Mouse (Mus musculus) midbrain, embryonic 16.5 days (tissue): Measurements from ENCODE around the gene Pds5a. TPM values are rescaled to one million over a fixed set of nuclear protein-coding genes. Genes with fewer than 3 reads are reported as not detected.

ENCODE experiments used
- ATAC-seq: fragments of 200-750 bp; cut with Nextera tagmentation; 2 replicates; pipeline ENCODE4 v1.8.0; 2017; ENCODE audit warnings: moderate TSS enrichment
- H3K27ac ChIP-seq: fragments of 300-500 bp; sonication (generic); 2 replicates; pipeline ENCODE4 v1.5.1; 2014; ENCODE audit warnings: mild to moderate bottlenecking, low read length, mixed read lengths
- H3K27me3 ChIP-seq: fragments of 300-500 bp; sonication (generic); 2 replicates; pipeline ENCODE4 v1.6.1; 2014; ENCODE audit warnings: low read depth, low read length, mixed read lengths; ENCODE audit not compliant: control insufficient read depth, insufficient read depth
- H3K36me3 ChIP-seq: fragments of 300-500 bp; sonication (generic); 2 replicates; pipeline ENCODE4 v1.6.1; 2014; ENCODE audit warnings: mild to moderate bottlenecking, low read length, moderate library complexity, mixed read lengths; ENCODE audit not compliant: control insufficient read depth, insufficient read depth
- H3K4me1 ChIP-seq: fragments of 300-500 bp; sonication (generic); 2 replicates; pipeline ENCODE4 v1.6.1; 2014; ENCODE audit warnings: mild to moderate bottlenecking, low read length, mixed read lengths; ENCODE audit not compliant: control insufficient read depth, insufficient read depth
- H3K4me2 ChIP-seq: fragments of 300-500 bp; sonication (generic); 2 replicates; pipeline ENCODE4 v1.6.1; 2014; ENCODE audit warnings: mild to moderate bottlenecking, low read length, mixed read lengths
- H3K4me3 ChIP-seq: fragments of 300-500 bp; sonication (generic); 2 replicates; pipeline ENCODE4 v1.5.1; 2014; ENCODE audit warnings: low read depth, mild to moderate bottlenecking, low read length, moderate library complexity, mixed read lengths
- H3K9ac ChIP-seq: fragments of 300-500 bp; sonication (generic); 2 replicates; pipeline ENCODE4 v1.6.1; 2014; ENCODE audit warnings: low read depth, low read length, mixed read lengths
- H3K9me3 ChIP-seq: fragments of 300-500 bp; sonication (generic); replicated peaks from 2 replicates; pipeline ENCODE4 v1.6.1; 2014; ENCODE audit warnings: mild to moderate bottlenecking, low read length, mixed read lengths; ENCODE audit not compliant: control insufficient read depth, poor library complexity, severe bottlenecking
- WGBS: fragments of 180-500 bp; shearing (Covaris S2); extraction: QIAGEN DNeasy Blood & Tissue Kit; methylation state at CpG from one replicate; pipeline ENCODE4 v1.1.7; 2014; 5-methylcytosine and 5-hydroxymethylcytosine counted together
- polyA plus RNA-seq: library from polyadenylated mRNA; unstranded; fragments of >200 nt; fragmentation: Nextera tagmentation; extraction: Ambion mirVana; gene quantifications from 2 replicates; pipeline ENCODE4 v1.2.1, GENCODE M21; 2015

The Pds5a gene
- polyA plus RNA-seq, 1 experiment from 2014 or later = 35.8 TPM

DNA sequence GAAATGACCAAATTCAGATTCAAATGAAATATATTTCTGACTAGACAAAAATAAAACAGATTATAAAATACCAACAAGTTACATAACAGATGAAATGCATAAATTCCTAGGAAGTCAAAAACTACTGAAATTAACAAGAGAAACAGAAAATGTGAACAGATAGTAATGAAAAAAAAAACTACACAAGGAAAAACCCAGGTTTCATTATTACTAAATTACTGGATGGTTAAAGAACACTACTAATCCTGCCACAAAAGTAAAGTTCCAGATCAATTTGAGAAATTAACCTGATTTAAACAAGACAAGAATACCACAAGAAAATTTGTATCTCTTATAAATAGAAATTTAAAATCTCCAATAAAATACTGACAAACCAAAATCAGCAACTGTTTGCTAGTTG lies 25.9 kb downstream of the Pds5a start:
- H3K27me3 ChIP-seq = no peaks in the 10 kb centered on the region
- H3K9me3 ChIP-seq = no peaks in the 10 kb centered on the region; the same call in 1 of the 2 replicates
- H3K4me2 ChIP-seq = no peak overlapping the region
- ATAC-seq = no peak
- no peak overlapping the region for H3K4me3 ChIP-seq
- no peaks in the 10 kb centered on the region for H3K36me3 ChIP-seq
- H3K4me1 ChIP-seq = no peaks in the 10 kb centered on the region
- H3K9ac ChIP-seq = no peak overlapping the region
- no peak overlapping the region for H3K27ac ChIP-seq

GRCm38 (mm10) chr5:65667644-65668043 lies 30.4 kb downstream of the Pds5a start:
- no peaks in the 10 kb centered on the region for H3K27me3 ChIP-seq
- H3K4me3 ChIP-seq = no peak overlapping the region
- 92% methylated on average over 3 of the region's 3 CpGs for WGBS
- ATAC-seq = no peak
- no peaks in the 10 kb centered on the region for H3K4me1 ChIP-seq
- no peak overlapping the region for H3K4me2 ChIP-seq
- no peak overlapping the region for H3K9ac ChIP-seq
- no peak overlapping the region for H3K27ac ChIP-seq
- no peaks in the 10 kb centered on the region for H3K9me3 ChIP-seq
- H3K36me3 ChIP-seq = no peaks in the 10 kb centered on the region

- no peaks in the 10 kb centered on the region for H3K27me3 ChIP-seq
- no peak overlapping the region for H3K27ac ChIP-seq
- H3K36me3 ChIP-seq = no peaks in the 10 kb centered on the region
- no peak overlapping the region for H3K4me2 ChIP-seq
- WGBS = 79% methylated on average over 1 of the region's 1 CpGs
- no peak overlapping the region for H3K9ac ChIP-seq
- no peak for ATAC-seq
- no peak overlapping the region for H3K4me3 ChIP-seq
- no peaks in the 10 kb centered on the region for H3K9me3 ChIP-seq
- H3K4me1 ChIP-seq = no peaks in the 10 kb centered on the region
Measured at GRCm38 (mm10) chr5:65665370-65665769, 32.7 kb downstream of the Pds5a start.

DNA sequence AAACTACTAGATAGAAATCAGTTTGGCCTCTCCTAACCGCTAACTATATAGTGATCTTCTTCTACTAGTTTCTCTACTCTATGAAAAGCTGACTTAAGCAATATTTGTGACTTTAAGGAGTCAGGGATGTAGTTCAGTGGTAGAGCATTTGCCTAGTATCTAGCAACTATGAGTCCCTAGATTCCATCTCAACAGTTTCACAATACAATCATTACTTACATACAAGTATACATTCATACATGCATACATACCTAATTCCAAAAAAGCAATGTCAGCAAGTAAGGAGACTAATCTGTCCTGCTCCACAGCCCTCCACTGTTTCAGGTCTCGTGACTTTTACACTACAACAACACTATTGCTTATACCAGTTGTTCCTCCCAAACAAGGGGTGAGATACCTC lies 36.1 kb downstream of the Pds5a start:
- Histone ChIP-seq H3K9ac (no peak overlapping the region), H3K36me3 (peaks cover 2% of the 10 kb centered on the region; the same call in 1 of the 2 replicates), H3K4me3 (no peak overlapping the region), H3K27me3 (no peaks in the 10 kb centered on the region), H3K4me2 (no peak overlapping the region), H3K9me3 (no peaks in the 10 kb centered on the region), H3K27ac (no peak overlapping the region), H3K4me1 (no peaks in the 10 kb centered on the region)
- WGBS = 97% methylated on average over 2 of the region's 2 CpGs
- no peak for ATAC-seq

- Histone ChIP-seq H3K27me3 (no peaks in the 10 kb centered on the region), H3K9me3 (no peaks in the 10 kb centered on the region), H3K27ac (no peak overlapping the region), H3K36me3 (peaks cover 12% of the 10 kb centered on the region; the same call in 1 of the 2 replicates), H3K9ac (no peak overlapping the region), H3K4me2 (no peak overlapping the region), H3K4me1 (no peaks in the 10 kb centered on the region), H3K4me3 (no peak overlapping the region)
- ATAC-seq = no peak
- 97% methylated on average over 5 of the region's 5 CpGs for WGBS
Measured at GRCm38 (mm10) chr5:65653786-65654185, 44.3 kb downstream of the Pds5a start.

DNA sequence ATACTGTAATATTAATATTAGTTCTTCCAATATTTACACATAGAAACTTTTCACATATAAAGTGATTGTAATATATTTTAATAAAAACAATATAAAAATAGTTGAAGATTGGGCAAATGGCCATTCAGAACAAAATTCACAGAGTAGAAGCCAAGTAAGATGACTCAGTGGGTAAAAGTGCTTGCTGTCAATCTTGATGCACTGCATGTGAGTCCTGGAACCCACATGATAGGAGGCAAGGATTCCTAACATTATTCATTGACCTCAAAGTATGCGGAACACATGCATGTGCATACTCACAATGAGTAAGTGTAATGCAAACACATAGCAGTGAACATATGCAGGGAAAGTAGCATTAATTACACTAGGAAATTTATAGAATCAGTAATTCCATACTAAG lies 59.2 kb downstream of the Pds5a start:
- WGBS = 100% methylated on average over 1 of the region's 1 CpGs
- Histone ChIP-seq H3K4me2 (no peak overlapping the region), H3K27me3 (no peaks in the 10 kb centered on the region), H3K27ac (no peak overlapping the region), H3K4me1 (no peaks in the 10 kb centered on the region), H3K9me3 (no peaks in the 10 kb centered on the region), H3K36me3 (peaks cover 17% of the 10 kb centered on the region), H3K4me3 (no peak overlapping the region), H3K9ac (no peak overlapping the region)
- no peak for ATAC-seq

DNA sequence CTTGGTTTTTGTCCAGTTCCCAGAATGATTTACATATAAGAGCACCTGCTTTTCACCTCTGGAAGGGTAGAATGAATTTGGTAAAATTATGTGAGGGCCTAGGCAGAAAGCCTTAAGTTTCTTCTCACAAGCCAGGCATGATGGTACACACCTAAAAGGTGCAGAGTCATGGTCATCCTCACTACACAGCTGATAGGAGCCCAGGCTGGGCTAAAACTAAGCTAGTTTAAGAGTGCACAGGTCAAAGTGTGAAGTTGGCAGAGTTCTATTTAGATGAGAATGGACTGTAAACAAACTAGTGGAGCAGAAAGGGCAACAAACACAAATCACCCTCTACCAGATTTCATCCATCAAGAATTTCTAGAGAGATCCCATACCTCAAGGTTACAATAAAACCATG lies 73.7 kb downstream of the Pds5a start:
- H3K9me3 ChIP-seq = no peaks in the 10 kb centered on the region
- no peak overlapping the region for H3K4me2 ChIP-seq
- no peaks in the 10 kb centered on the region for H3K4me1 ChIP-seq
- no peak for ATAC-seq
- 0 out of 2 replicates have a peak, but pooled peaks cover 6% of the 10 kb centered on the region for H3K36me3 ChIP-seq
- no peaks in the 10 kb centered on the region for H3K27me3 ChIP-seq
- H3K4me3 ChIP-seq = no peak overlapping the region
- no peak overlapping the region for H3K27ac ChIP-seq
- H3K9ac ChIP-seq = no peak overlapping the region

DNA sequence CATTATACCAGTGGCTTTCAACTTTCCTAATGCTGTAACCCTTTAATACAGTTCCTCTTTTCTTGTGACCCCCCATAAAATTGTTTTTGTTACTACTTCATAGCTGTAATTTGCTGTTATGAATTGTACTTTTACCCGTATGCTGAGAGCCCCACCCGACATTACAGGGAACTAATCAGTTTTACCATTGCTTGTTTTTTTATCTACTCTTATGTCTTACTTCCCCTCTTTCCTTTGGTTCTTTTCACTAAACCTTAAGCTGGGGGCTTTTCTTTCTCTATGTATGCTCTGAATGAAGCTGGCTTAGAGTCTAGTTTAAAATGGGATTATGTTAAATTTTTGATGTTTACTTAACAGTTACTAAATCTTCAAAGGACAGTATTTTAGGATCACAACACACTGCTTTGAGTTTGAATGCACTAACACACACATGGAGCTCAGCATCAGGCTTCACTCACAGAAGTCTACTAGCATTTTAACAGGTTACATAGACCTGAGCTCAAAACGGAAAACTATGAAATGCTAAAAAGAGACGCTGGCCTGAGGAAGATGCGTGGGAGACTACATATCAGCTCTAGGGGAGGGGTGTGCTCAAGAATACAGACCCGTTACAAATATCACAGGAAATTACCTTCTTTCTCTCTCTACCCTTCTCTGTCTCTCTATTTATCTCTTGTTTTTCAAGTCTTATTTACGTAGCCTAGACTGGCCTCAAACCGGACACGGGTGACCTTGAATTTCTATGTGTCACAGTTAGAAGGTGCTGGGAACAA lies 84.7 kb downstream of the Pds5a start:
- no peak overlapping the region for H3K4me2 ChIP-seq
- ATAC-seq = no peak
- no peak overlapping the region for H3K9ac ChIP-seq
- H3K27me3 ChIP-seq = no peaks in the 10 kb centered on the region
- H3K4me1 ChIP-seq = no peaks in the 10 kb centered on the region
- H3K9me3 ChIP-seq = no peaks in the 10 kb centered on the region
- peaks cover 15% of the 10 kb centered on the region; the same call in 1 of the 2 replicates for H3K36me3 ChIP-seq
- H3K4me3 ChIP-seq = no peak overlapping the region
- no peak overlapping the region for H3K27ac ChIP-seq
- 87% methylated on average over 9 of the region's 9 CpGs for WGBS

DNA sequence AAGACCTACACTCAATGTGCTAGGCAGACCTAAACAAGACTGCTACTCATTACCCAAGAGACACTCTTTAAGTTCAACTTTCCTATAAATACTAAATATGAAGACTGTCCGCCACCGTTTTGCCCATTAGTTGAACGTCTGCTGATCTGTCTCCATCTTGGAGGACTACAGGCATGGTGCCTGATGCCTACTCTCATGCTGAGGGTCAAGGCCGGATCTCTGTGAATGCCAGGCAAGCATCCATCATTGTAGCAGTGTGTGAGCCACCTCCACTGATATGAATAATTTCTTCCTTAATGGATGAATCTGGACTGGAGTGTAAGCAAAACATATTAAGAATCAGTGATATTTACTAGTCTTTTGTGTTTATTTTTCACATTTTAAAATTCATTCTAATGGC lies 87.5 kb downstream of the Pds5a start:
- Histone ChIP-seq H3K4me2 (no peak overlapping the region), H3K4me1 (no peaks in the 10 kb centered on the region), H3K9ac (no peak overlapping the region), H3K4me3 (no peak overlapping the region), H3K27ac (no peak overlapping the region), H3K9me3 (no peaks in the 10 kb centered on the region), H3K27me3 (no peaks in the 10 kb centered on the region), H3K36me3 (peaks cover 9% of the 10 kb centered on the region; the same call in 1 of the 2 replicates)
- WGBS = 88% methylated on average over 4 of the region's 4 CpGs
- no peak for ATAC-seq
